Mouse (Mus musculus): ENCODE data around the gene Igfbp6. TPM values are rescaled to one million over a fixed set of nuclear protein-coding genes. Genes with fewer than 3 reads are reported as not detected.

Igfbp6 gene
- 13.2 and 18.2 TPM in 2 replicates for polyA plus RNA-seq (2015; fragmentation: Nextera tagmentation; extraction: Ambion mirVana)

- Histone ChIP-seq H3K9me3 (no peaks in the 10 kb centered on the region), H3K4me1 (peaks cover 18% of the 10 kb centered on the region), H3K9ac (no peak within 1 kb of the TSS), H3K4me3 (replicated peaks) (peak within 1 kb of the TSS; percentile 26), H3K27ac (no peak within 1 kb of the TSS), H3K36me3 (no peaks in the 10 kb centered on the region), H3K27me3 (replicated peaks) (peaks cover 19% of the 10 kb centered on the region), H3K4me2 (peak within 1 kb of the TSS; percentile 45)
- WGBS = 10% methylated on average over 22 of the region's 22 CpGs
- ATAC-seq (ENCODE audit: insufficient read depth, low FRiP score, low read depth) = no peak
Observed at GRCm38 (mm10) chr15:102144274-102144711, at the start of gene Igfbp6. Gene Igfbp6 (plus strand): TSS chr15:102144362.

- no peaks in the 10 kb centered on the region for H3K27me3 ChIP-seq (replicated peaks)
- no peak overlapping the region for H3K4me3 ChIP-seq (replicated peaks)
- H3K4me2 ChIP-seq = no peak overlapping the region
- no peak for ATAC-seq (ENCODE audit: insufficient read depth, low FRiP score, low read depth)
- peaks cover 28% of the 10 kb centered on the region for H3K4me1 ChIP-seq
- H3K27ac ChIP-seq = no peak overlapping the region
- 79% methylated on average over 16 of the region's 16 CpGs for WGBS
- no peak overlapping the region for H3K9ac ChIP-seq
- no peaks in the 10 kb centered on the region for H3K9me3 ChIP-seq
- peaks cover 62% of the 10 kb centered on the region for H3K36me3 ChIP-seq
Observed at GRCm38 (mm10) chr15:102094988-102095387, 49.2 kb upstream of the Igfbp6 start.

- H3K4me3 ChIP-seq (replicated peaks) = no peak overlapping the region
- H3K4me2 ChIP-seq = no peak overlapping the region
- no peak overlapping the region for H3K9ac ChIP-seq
- H3K9me3 ChIP-seq = no peaks in the 10 kb centered on the region
- peaks cover 47% of the 10 kb centered on the region for H3K36me3 ChIP-seq
- peaks cover 48% of the 10 kb centered on the region for H3K4me1 ChIP-seq
- H3K27me3 ChIP-seq (replicated peaks) = no peaks in the 10 kb centered on the region
- H3K27ac ChIP-seq = peak overlapping the region; percentile 49
- ATAC-seq (ENCODE audit: insufficient read depth, low FRiP score, low read depth) = no peak
- 63% methylated on average over 8 of the region's 8 CpGs for WGBS
Observed at GRCm38 (mm10) chr15:102097147-102097915, 46.8 kb upstream of the Igfbp6 start.

GRCm38 (mm10) chr15:102097991-102098555 is 46.1 kb upstream of the Igfbp6 start:
- peaks cover 40% of the 10 kb centered on the region for H3K36me3 ChIP-seq
- no peaks in the 10 kb centered on the region for H3K27me3 ChIP-seq (replicated peaks)
- 23% methylated on average over 5 of the region's 5 CpGs for WGBS
- H3K4me3 ChIP-seq (replicated peaks) = no peak overlapping the region
- H3K27ac ChIP-seq = peak overlapping the region; percentile 49
- ATAC-seq (ENCODE audit: insufficient read depth, low FRiP score, low read depth) = no peak
- peak overlapping the region; percentile 32 for H3K4me2 ChIP-seq
- no peaks in the 10 kb centered on the region for H3K9me3 ChIP-seq
- H3K4me1 ChIP-seq = peaks cover 55% of the 10 kb centered on the region
- H3K9ac ChIP-seq = no peak overlapping the region

- Histone ChIP-seq H3K36me3 (peaks cover 28% of the 10 kb centered on the region), H3K27me3 (replicated peaks) (no peaks in the 10 kb centered on the region), H3K4me1 (peaks cover 67% of the 10 kb centered on the region), H3K4me2 (peak overlapping the region; percentile 83), H3K27ac (peak overlapping the region; percentile 98), H3K9me3 (no peaks in the 10 kb centered on the region), H3K4me3 (replicated peaks) (peak overlapping the region; percentile 69), H3K9ac (no peak overlapping the region)
- no peak for ATAC-seq (ENCODE audit: insufficient read depth, low FRiP score, low read depth)
- WGBS = 35% methylated on average over 5 of the region's 5 CpGs
Observed at GRCm38 (mm10) chr15:102099260-102099659, 44.9 kb upstream of the Igfbp6 start.

- Histone ChIP-seq H3K4me1 (peaks cover 71% of the 10 kb centered on the region), H3K9me3 (no peaks in the 10 kb centered on the region), H3K27ac (peak overlapping the region; percentile 98), H3K9ac (peak overlapping the region; percentile 48), H3K27me3 (replicated peaks) (no peaks in the 10 kb centered on the region), H3K4me2 (peak overlapping the region; percentile 83), H3K4me3 (replicated peaks) (peak overlapping the region; percentile 69), H3K36me3 (peaks cover 23% of the 10 kb centered on the region)
- ATAC-seq (ENCODE audit: insufficient read depth, low FRiP score, low read depth) = no peak; the same call in 1 of the 2 replicates
- 20% methylated on average over 8 of the region's 8 CpGs for WGBS
Observed at GRCm38 (mm10) chr15:102099771-102100160, 44.4 kb upstream of the Igfbp6 start.

GRCm38 (mm10) chr15:102100161-102100981 is 43.8 kb upstream of the Igfbp6 start, which contains the start of gene Tns2:
Gene Tns2 (plus strand): TSS chr15:102100413.
- ATAC-seq (ENCODE audit: insufficient read depth, low FRiP score, low read depth) = peak; percentile 61
- H3K4me1 ChIP-seq = peaks cover 75% of the 10 kb centered on the region
- WGBS = under 1% methylated on average over 67 of the region's 82 CpGs

GRCm38 (mm10) chr15:102100996-102101671 is 43.0 kb upstream of the Igfbp6 start:
- no peaks in the 10 kb centered on the region for H3K27me3 ChIP-seq (replicated peaks)

More at GRCm38 (mm10) chr15:102100161-102100981, 43.8 kb upstream of the Igfbp6 start, which contains the start of gene Tns2:
- no peaks in the 10 kb centered on the region for H3K27me3 ChIP-seq (replicated peaks)
- peak within 1 kb of the TSS; percentile 48 for H3K9ac ChIP-seq
- peaks cover 17% of the 10 kb centered on the region for H3K36me3 ChIP-seq
- no peaks in the 10 kb centered on the region for H3K9me3 ChIP-seq
- H3K4me2 ChIP-seq = peak within 1 kb of the TSS; percentile 83
- H3K4me3 ChIP-seq (replicated peaks) = peak within 1 kb of the TSS; percentile 69
- H3K27ac ChIP-seq = peak within 1 kb of the TSS; percentile 98

GRCm38 (mm10) chr15:102101672-102102541 is 42.3 kb upstream of the Igfbp6 start:
- Histone ChIP-seq H3K4me2 (peak overlapping the region; percentile 83), H3K4me1 (peaks cover 91% of the 10 kb centered on the region), H3K9ac (0 out of 2 replicates have a peak overlapping the region, but pooled peaks have one; percentile 30), H3K27ac (peak overlapping the region; percentile 98), H3K36me3 (0 out of 2 replicates have a peak, but pooled peaks cover 8% of the 10 kb centered on the region), H3K27me3 (replicated peaks) (no peaks in the 10 kb centered on the region), H3K4me3 (replicated peaks) (peak overlapping the region; percentile 69), H3K9me3 (no peaks in the 10 kb centered on the region)
- peak; percentile 6; the same call in 1 of the 2 replicates for ATAC-seq (ENCODE audit: insufficient read depth, low FRiP score, low read depth)
- 18% methylated on average over 11 of the region's 11 CpGs for WGBS

More at GRCm38 (mm10) chr15:102100996-102101671, 43.0 kb upstream of the Igfbp6 start:
- Histone ChIP-seq H3K9ac (peak overlapping the region; percentile 48; the same call in 1 of the 2 replicates), H3K9me3 (no peaks in the 10 kb centered on the region), H3K4me3 (replicated peaks) (peak overlapping the region; percentile 69), H3K27ac (peak overlapping the region; percentile 98), H3K36me3 (peaks cover 9% of the 10 kb centered on the region), H3K4me2 (peak overlapping the region; percentile 83), H3K4me1 (peaks cover 83% of the 10 kb centered on the region)
- peak; percentile 36 for ATAC-seq (ENCODE audit: insufficient read depth, low FRiP score, low read depth)
- 16% methylated on average over 10 of the region's 10 CpGs for WGBS

GRCm38 (mm10) chr15:102102548-102103121 is 41.5 kb upstream of the Igfbp6 start:
- Histone ChIP-seq H3K27ac (peak overlapping the region; percentile 98), H3K36me3 (peaks cover 6% of the 10 kb centered on the region; the same call in 1 of the 2 replicates), H3K4me3 (replicated peaks) (peak overlapping the region; percentile 69), H3K9me3 (no peaks in the 10 kb centered on the region), H3K9ac (peak overlapping the region; percentile 30; the same call in 1 of the 2 replicates), H3K4me1 (peaks cover 93% of the 10 kb centered on the region), H3K4me2 (peak overlapping the region; percentile 83), H3K27me3 (replicated peaks) (no peaks in the 10 kb centered on the region)
- 7% methylated on average over 6 of the region's 6 CpGs for WGBS
- no peak for ATAC-seq (ENCODE audit: insufficient read depth, low FRiP score, low read depth)
